In the genomic region with DNA sequence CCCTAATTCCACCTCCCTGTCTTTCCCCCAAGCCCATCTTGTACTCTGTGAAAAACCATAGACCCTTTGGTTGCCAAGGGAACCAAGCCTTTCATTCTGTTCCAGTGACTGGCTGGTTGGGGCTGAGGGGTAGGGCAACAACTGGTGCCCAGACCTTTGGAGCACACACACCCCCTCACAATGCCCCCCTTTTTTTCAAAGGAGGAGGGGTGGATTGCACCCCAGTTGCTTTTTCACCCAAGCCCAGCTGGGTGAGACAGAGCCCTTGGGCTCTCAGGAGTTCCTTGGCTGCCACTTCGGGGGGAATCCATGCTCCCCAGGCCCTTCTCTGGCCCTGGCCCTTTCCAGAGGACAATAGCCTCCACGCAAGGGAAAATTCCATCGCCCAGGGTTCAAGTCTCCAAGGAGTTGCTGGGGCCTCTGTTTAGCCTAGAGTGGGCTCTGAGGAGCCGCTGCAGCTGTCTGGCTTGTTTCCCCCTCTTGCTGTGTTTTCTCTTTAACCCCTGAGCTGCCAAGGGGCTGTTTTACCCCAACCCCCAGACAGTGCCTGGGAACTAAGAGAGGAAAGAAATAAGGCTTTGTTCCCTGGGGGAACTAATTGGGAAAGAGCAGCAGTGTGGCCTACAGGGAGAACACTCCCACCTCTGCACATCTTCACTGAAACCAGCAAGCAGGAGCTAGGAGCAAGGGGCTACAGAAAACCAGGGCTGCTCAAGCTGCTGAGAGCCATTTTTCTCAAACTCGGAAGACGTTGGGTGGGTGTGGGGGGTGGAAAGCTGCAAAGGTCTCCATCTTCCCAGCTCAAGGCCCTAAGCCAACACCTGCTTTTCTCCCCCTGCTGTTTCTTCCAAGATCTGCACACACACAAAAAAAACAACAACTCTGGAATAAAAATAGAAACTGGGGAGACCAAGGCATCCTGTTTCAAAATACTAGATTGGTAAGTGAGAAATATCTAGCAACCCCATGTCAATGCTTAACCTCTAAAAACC, we compare ENCODE assay signal across 8 mouse cellular contexts. TPM values are rescaled to one million over a fixed set of nuclear protein-coding genes. Genes with fewer than 3 reads are reported as not detected.
DNase-seq lines count a peak whose midpoint lies in the region; ATAC-seq and TF ChIP-seq lines count a peak whose summit lies in the region.

No protein-coding gene starts in this region.

- no peak overlapping the region for H3K4me2 ChIP-seq in CH12.LX (ENCODE audit: insufficient read depth, low read depth, poor library complexity, severe bottlenecking)
- H3K4me2 ChIP-seq in forebrain, embryonic 11.5 days (ENCODE audit: low read depth, low read length, severe bottlenecking), result peak overlapping the region; percentile 43; the same call in 1 of the 2 replicates
- H3K4me2 ChIP-seq in neural tube, embryonic 14.5 days (ENCODE audit: low read depth, low read length), result no peak overlapping the region

- DNase-seq in CH12.LX (ENCODE audit: extremely low read depth), result no peak
- DNase-seq in brain, embryonic 18.5 days (ENCODE audit: low read depth, low spot score), result peak; percentile 78
- DNase-seq in forebrain, embryonic 11.5 days (ENCODE audit: low spot score), result peak; percentile 91
- peak; percentile 37 to 54 for DNase-seq in heart, postnatal 14 days
- peak; percentile 71 to 73 for DNase-seq in left cerebral cortex, postnatal 10 days (ENCODE audit: extremely low spot score in 1 of 2, low spot score in 2 of 2)
- DNase-seq in adrenal gland, adult 2 months, result no peak
- DNase-seq in c-Kit-positive CD71-positive TER-119-positive erythroid progenitor cells, embryonic 14.5 days (ENCODE audit: low spot score), result no peak

- H3K4me1 ChIP-seq in CH12.LX (ENCODE audit: control insufficient read depth in 1 of 2, insufficient read depth in 2 of 2), result peaks cover 44 to 97% of the 10 kb centered on the region in 2 experiments
- peaks cover 38% of the 10 kb centered on the region for H3K4me1 ChIP-seq in forebrain, embryonic 11.5 days (replicated peaks; ENCODE audit: control insufficient read depth, insufficient read depth, low read length)
- peaks cover 15% of the 10 kb centered on the region for H3K4me1 ChIP-seq in neural tube, embryonic 14.5 days (ENCODE audit: control insufficient read depth, insufficient read depth, low read length)

- TF ChIP-seq RAD21 in CH12.LX (IDR thresholded peaks at IDR 0.05; ENCODE audit: low read depth, low read length), result peak; percentile 32

- WGBS in forebrain, embryonic 11.5 days, result under 1% methylated on average over 6 of the region's 6 CpGs
- under 1% methylated on average over 6 of the region's 6 CpGs for WGBS in neural tube, embryonic 14.5 days

- H3K9me3 ChIP-seq in CH12.LX (replicated peaks; ENCODE audit: low read length), result no peaks in the 10 kb centered on the region
- H3K9me3 ChIP-seq in forebrain, embryonic 11.5 days (ENCODE audit: control insufficient read depth, low read length), result no peaks in the 10 kb centered on the region
- H3K9me3 ChIP-seq in neural tube, embryonic 14.5 days (ENCODE audit: control insufficient read depth, low read length), result no peaks in the 10 kb centered on the region

- no peak for TF ChIP-seq EP300 in CH12.LX (IDR thresholded peaks at IDR 0.05; ENCODE audit: low read length)

- peak in 1 of 2 experiments; percentile 51; a peak in 2 of 4 replicates for TF ChIP-seq CTCF in CH12.LX (conservative IDR thresholded peaks at IDR 0.05 in 1 of 2, IDR thresholded peaks at IDR 0.05 in 1 of 2; ENCODE audit: low read depth in 2 of 2, low read length in 2 of 2)

- no peak overlapping the region for H3K4me3 ChIP-seq in CH12.LX (replicated peaks in 1 of 3; ENCODE audit: low read depth in 2 of 3, low read length in 2 of 3, poor library complexity in 1 of 3)
- no peak overlapping the region for H3K4me3 ChIP-seq in forebrain, embryonic 11.5 days (ENCODE audit: low read depth, low read length)
- H3K4me3 ChIP-seq in neural tube, embryonic 14.5 days (ENCODE audit: low read depth, low read length), result no peak overlapping the region

- no peak for TF ChIP-seq POLR2A in CH12.LX (IDR thresholded peaks at IDR 0.05; ENCODE audit: low read depth, low read length)

- no peak overlapping the region for H3K9ac ChIP-seq in CH12.LX (ENCODE audit: insufficient read depth, low read depth)
- peak overlapping the region; percentile 28; the same call in 1 of the 2 replicates for H3K9ac ChIP-seq in forebrain, embryonic 11.5 days (ENCODE audit: low read length)
- no peak overlapping the region for H3K9ac ChIP-seq in neural tube, embryonic 14.5 days (replicated peaks; ENCODE audit: low read depth, low read length)

- H3K27ac ChIP-seq in CH12.LX (ENCODE audit: insufficient read depth, low read depth), result peak overlapping the region; percentile 35; the same call in 1 of the 2 replicates
- H3K27ac ChIP-seq in forebrain, embryonic 11.5 days (ENCODE audit: low read depth, low read length), result peak overlapping the region; percentile 98
- H3K27ac ChIP-seq in neural tube, embryonic 14.5 days (ENCODE audit: low read depth, low read length), result peak overlapping the region; percentile 74

- dilution Hi-C loops in CH12.LX (cut with MboI; ENCODE audit: extremely low pct_ligation_motif_present, extremely low pct_unique_long_range_greater_than_20kb, low sequenced_read_pairs), result no loop called here

- H3K27me3 ChIP-seq in CH12.LX (replicated peaks), result no peaks in the 10 kb centered on the region
- no peaks in the 10 kb centered on the region for H3K27me3 ChIP-seq in forebrain, embryonic 11.5 days (ENCODE audit: control insufficient read depth, insufficient read depth, low read length)
- H3K27me3 ChIP-seq in neural tube, embryonic 14.5 days (ENCODE audit: control insufficient read depth, insufficient read depth, low read length), result no peaks in the 10 kb centered on the region

- ATAC-seq in forebrain, embryonic 11.5 days (replicated peaks; ENCODE audit: low FRiP score), result peak; percentile 95
- peak; percentile 93 for ATAC-seq in neural tube, embryonic 14.5 days (ENCODE audit: low read depth)

- no peaks in the 10 kb centered on the region for H3K36me3 ChIP-seq in CH12.LX (replicated peaks in 1 of 2; ENCODE audit: control insufficient read depth in 1 of 2, insufficient read depth in 1 of 2, low read length in 1 of 2)
- H3K36me3 ChIP-seq in forebrain, embryonic 11.5 days (ENCODE audit: control insufficient read depth, insufficient read depth, low read length), result no peaks in the 10 kb centered on the region
- no peaks in the 10 kb centered on the region for H3K36me3 ChIP-seq in neural tube, embryonic 14.5 days (ENCODE audit: control insufficient read depth, insufficient read depth, low read length)

- in situ Hi-C loops in CH12.LX (cut with MboI; ENCODE audit: low pct_ligation_motif_present, low pct_unique_long_range_greater_than_20kb, low sequenced_read_pairs), result loop anchor here (5.0 kb wide), 1 partner anchor 55 kb away; no protein-coding TSS in a partner anchor

- intact Hi-C loops in heart, postnatal 14 days (cut with DNase I), result loop anchor here (5.0 kb wide), 2 partner anchors 75 to 140 kb away; no protein-coding TSS in a partner anchor
- intact Hi-C loops in left cerebral cortex, postnatal 10 days (cut with DNase I), result loop anchor here (5.0 kb wide), 2 partner anchors 50 to 85 kb away; a partner anchor contains a TSS

- H3K79me2 ChIP-seq in CH12.LX (replicated peaks; ENCODE audit: control insufficient read depth, extremely low read depth, insufficient read depth, poor library complexity, severe bottlenecking), result no peaks in the 10 kb centered on the region

TF ChIP-seq in CH12.LX, 34 proteins besides CTCF, POLR2A, EP300 and RAD21:
- TF ChIP-seq ELF1 (IDR thresholded peaks at IDR 0.05; ENCODE audit: low read depth, low read length) (no peak), ZMIZ1 (IDR thresholded peaks at IDR 0.05; ENCODE audit: low read depth, low read length) (no peak), RCOR1 (conservative IDR thresholded peaks at IDR 0.05; ENCODE audit: low read depth, low read length) (no peak), GABPA (IDR thresholded peaks at IDR 0.05; ENCODE audit: insufficient replicate concordance, low read depth, low read length) (no peak), MEF2A (IDR thresholded peaks at IDR 0.05; ENCODE audit: borderline replicate concordance, low read depth, low read length) (peak; percentile 55; the same call in 1 of the 2 replicates), MXI1 (IDR thresholded peaks at IDR 0.05; ENCODE audit: low read depth, low read length) (no peak), POLR2AphosphoS2 (IDR thresholded peaks at IDR 0.05; ENCODE audit: low read depth, low read length) (no peak), CHD2 (IDR thresholded peaks at IDR 0.05; ENCODE audit: low read length) (0 out of 2 replicates have a peak, but pooled peaks have one; percentile 29), SMC3 (IDR thresholded peaks at IDR 0.05; ENCODE audit: low read depth, low read length) (peak; percentile 52), HCFC1 (IDR thresholded peaks at IDR 0.05; ENCODE audit: low read depth, low read length) (no peak), ZNF384 (IDR thresholded peaks at IDR 0.05; ENCODE audit: low read depth, low read length) (peak; percentile 42), USF1 (IDR thresholded peaks at IDR 0.05; ENCODE audit: low read depth, low read length) (no peak)
TF ChIP-seq in CH12.LX: peak in this region for 4.

RNA-seq across cellular contexts. Expression of a gene that starts 50.1 kb away (rescaled TPM):
- total RNA-seq in CH12.LX (2012; rRNA removed), result 42.3 and 50.7 TPM in 2 replicates
- 26.2 and 32.7 TPM in 2 replicates for total RNA-seq in CH12.LX (2014; rRNA removed)
- 175 and 192 TPM in 2 replicates for polyA plus RNA-seq in CH12.LX (2012; ENCODE audit: insufficient read length, low read depth)
- polyA plus RNA-seq in forebrain, embryonic 11.5 days (2014; fragmentation: Nextera tagmentation; extraction: Ambion mirVana), result 164 and 173 TPM in 2 replicates
- total RNA-seq in heart, postnatal 14 days (2021), result 10 to 100 TPM; 97.5 to 98.7 TPM
- total RNA-seq in left cerebral cortex, postnatal 10 days (2021), result 10 to 100 TPM; 36.4 to 46.9 TPM
- 26.6 and 41.0 TPM in 2 replicates for polyA plus RNA-seq in neural tube, embryonic 14.5 days (2014; fragmentation: Nextera tagmentation; extraction: Ambion mirVana)
- total RNA-seq in adrenal gland, adult 2 months (2021), result 100 to 1,000 TPM; 191 to 215 TPM
- polyA plus RNA-seq in adrenal gland, adult 2 months (2012; rRNA removed), result 458 and 470 TPM in 2 replicates

Comparison
In these comparisons a context has a peak if more than half of its experiments do, and no peak if none do; other contexts are left out.
1. DNase-seq: peak in brain, embryonic 18.5 days (single experiment), forebrain, embryonic 11.5 days (single experiment), heart, postnatal 14 days (2 of 2) and left cerebral cortex, postnatal 10 days (2 of 2); none in CH12.LX (single experiment), adrenal gland, adult 2 months (single experiment) and c-Kit-positive CD71-positive TER-119-positive erythroid progenitor cells, embryonic 14.5 days (single experiment).
2. H3K27ac ChIP-seq: peak in every context shown above with its lines; median percentile 98 in forebrain, embryonic 11.5 days; 74 in neural tube, embryonic 14.5 days; 35 in CH12.LX.